Mouse (Mus musculus) limb, embryonic 10.5 days (tissue): ENCODE data around the gene Mbd6. TPM values are rescaled to one million over a fixed set of nuclear protein-coding genes. Genes with fewer than 3 reads are reported as not detected.

Experiments used
- DNase-seq: peaks from one replicate; pipeline ENCODE4 v3.0.0-alpha.2; 2017; ENCODE audit warnings: low spot score
- H3K27ac ChIP-seq: fragments of 300-500 bp; sonication (generic); 2 replicates; pipeline ENCODE4 v1.5.1; 2016; ENCODE audit warnings: mild to moderate bottlenecking
- H3K27me3 ChIP-seq: fragments of 300-500 bp; sonication (generic); 2 replicates; pipeline ENCODE4 v1.6.1; 2016; ENCODE audit warnings: low read depth, mild to moderate bottlenecking; ENCODE audit not compliant: poor library complexity, severe bottlenecking
- H3K36me3 ChIP-seq: fragments of 300-500 bp; sonication (generic); 2 replicates; pipeline ENCODE4 v1.6.1; 2016; ENCODE audit warnings: mild to moderate bottlenecking, moderate library complexity
- H3K4me1 ChIP-seq: fragments of 300-500 bp; sonication (generic); 2 replicates; pipeline ENCODE4 v1.6.1; 2016
- H3K4me3 ChIP-seq: fragments of 300-500 bp; sonication (generic); 2 replicates; pipeline ENCODE4 v1.5.1; 2016; ENCODE audit warnings: mild to moderate bottlenecking, moderate library complexity
- H3K9me3 ChIP-seq: fragments of 300-500 bp; sonication (generic); replicated peaks from 2 replicates; pipeline ENCODE4 v1.6.1; 2016; ENCODE audit warnings: mild to moderate bottlenecking
- WGBS: fragments of 180-500 bp; shearing (Covaris S2); methylation state at CpG from one replicate; pipeline ENCODE4 v1.1.7; 2016; 5-methylcytosine and 5-hydroxymethylcytosine counted together
- polyA plus RNA-seq: library from polyadenylated mRNA; unstranded; fragments of >200 nt; fragmentation: Nextera tagmentation; extraction: Ambion mirVana; gene quantifications from 2 replicates; pipeline ENCODE4 v1.2.1, GENCODE M21; 2016

Mbd6 gene
- 16.7 and 18.8 TPM in 2 replicates for polyA plus RNA-seq

DNA sequence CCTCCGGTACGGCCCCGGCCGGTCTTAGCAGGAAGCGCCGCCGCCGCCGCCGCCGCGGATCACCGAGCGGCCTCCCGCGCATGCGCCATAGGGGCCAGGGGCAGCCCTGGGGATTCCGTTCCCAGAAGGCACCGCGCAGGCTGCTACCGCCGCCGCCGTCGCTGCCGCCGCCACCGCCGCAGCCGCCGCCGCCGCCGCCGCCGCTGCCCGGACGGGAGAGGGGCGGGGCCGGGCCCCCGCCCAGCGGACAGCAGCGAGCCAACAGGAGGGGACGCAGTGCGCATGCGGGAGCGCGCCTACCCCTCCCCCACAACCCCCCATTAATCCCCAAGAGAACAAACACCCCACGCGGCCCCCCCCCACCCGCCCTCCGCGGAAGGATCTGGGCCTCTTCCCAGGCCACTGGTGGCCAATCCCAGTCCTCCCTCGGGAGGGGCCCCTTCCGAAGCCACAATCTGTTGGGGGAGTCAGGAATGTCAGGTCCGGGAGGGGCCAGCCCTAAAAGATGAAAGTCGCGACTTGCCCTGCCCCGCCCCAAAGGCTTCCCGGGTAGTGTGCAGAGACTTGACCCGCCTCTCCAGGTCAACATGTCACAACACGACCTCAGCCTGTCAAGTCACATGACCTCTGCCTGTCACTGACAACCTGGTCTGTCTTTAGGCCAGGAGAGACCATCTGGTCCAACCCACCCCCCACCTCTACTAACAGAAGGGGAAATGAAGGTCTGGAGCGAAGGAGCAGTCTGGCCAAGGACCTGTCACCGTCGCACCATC is at the start of gene Mbd6:
Gene Mbd6 (minus strand): TSS at position 219 of the 773 bp plus-strand sequence.
- Histone ChIP-seq H3K36me3 (peaks cover 55% of the 10 kb centered on the region), H3K9me3 (no peaks in the 10 kb centered on the region), H3K27ac (peak within 1 kb of the TSS; percentile 95), H3K4me3 (peak within 1 kb of the TSS; percentile 75), H3K4me1 (peaks cover 71% of the 10 kb centered on the region), H3K27me3 (no peaks in the 10 kb centered on the region)
- peak; percentile 93 for DNase-seq
- under 1% methylated on average over 49 of the region's 65 CpGs for WGBS

DNA sequence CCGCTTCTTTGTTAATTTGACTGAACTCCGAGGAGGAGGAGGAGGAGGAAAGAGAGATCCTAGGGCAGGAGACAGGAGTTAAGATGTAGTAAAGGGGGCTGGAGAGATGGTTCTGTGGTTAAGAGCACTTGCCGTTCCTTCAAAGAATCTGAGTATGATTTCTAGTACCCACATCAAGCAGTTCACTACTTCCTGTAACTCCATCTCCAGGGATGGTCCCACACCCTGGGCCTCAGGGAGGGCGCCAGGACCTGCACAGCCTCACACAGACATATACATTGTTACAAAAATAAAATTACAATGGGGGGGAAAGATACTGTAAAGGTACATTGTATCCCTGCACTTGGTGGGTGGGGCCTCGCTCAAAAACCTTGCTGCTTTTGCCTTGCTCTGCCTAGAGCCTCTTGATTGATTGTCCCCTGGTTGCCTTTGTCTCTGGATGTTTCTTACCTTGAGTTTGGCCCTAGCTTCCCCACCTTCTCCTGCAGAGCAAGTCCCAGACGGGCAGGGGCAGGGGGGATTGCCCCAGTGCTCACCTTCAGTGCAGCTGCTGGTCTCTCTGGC is 48.8 kb upstream of the Mbd6 start:
- DNase-seq = no peak
- WGBS = 85% methylated on average over 6 of the region's 6 CpGs
- peaks cover 55% of the 10 kb centered on the region for H3K36me3 ChIP-seq

DNA sequence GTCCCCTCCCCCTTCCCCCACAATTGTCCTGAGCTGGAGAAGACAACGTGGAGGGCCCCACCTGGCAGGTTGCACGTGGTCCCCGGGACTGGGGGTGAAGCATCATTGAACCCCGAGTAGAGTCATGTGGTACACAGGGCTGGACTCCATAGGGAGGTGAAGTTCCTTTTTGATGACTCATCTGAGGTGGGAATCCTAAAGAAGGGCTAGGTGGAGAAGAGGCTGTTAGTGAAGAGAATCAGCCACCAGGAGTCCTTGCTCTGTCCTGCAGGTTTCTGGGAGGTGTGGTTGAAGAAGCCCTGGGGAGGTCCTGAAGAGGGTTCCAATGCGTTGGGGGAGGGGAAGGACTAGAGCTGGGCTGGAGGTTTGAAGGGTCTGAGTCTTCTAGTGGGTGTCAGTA is 48.1 kb upstream of the Mbd6 start:
- peaks cover 42% of the 10 kb centered on the region for H3K4me1 ChIP-seq
- DNase-seq = no peak
- no peak overlapping the region for H3K4me3 ChIP-seq
- WGBS = 79% methylated on average over 5 of the region's 5 CpGs
- no peaks in the 10 kb centered on the region for H3K9me3 ChIP-seq
- no peak overlapping the region for H3K27ac ChIP-seq
- peaks cover 26% of the 10 kb centered on the region for H3K27me3 ChIP-seq
- H3K36me3 ChIP-seq = peaks cover 62% of the 10 kb centered on the region

More for the DNA sequence above, 48.8 kb upstream of the Mbd6 start:
- H3K9me3 ChIP-seq = no peaks in the 10 kb centered on the region
- H3K27ac ChIP-seq = no peak overlapping the region
- peaks cover 23% of the 10 kb centered on the region for H3K27me3 ChIP-seq
- peaks cover 44% of the 10 kb centered on the region for H3K4me1 ChIP-seq
- H3K4me3 ChIP-seq = no peak overlapping the region

DNA sequence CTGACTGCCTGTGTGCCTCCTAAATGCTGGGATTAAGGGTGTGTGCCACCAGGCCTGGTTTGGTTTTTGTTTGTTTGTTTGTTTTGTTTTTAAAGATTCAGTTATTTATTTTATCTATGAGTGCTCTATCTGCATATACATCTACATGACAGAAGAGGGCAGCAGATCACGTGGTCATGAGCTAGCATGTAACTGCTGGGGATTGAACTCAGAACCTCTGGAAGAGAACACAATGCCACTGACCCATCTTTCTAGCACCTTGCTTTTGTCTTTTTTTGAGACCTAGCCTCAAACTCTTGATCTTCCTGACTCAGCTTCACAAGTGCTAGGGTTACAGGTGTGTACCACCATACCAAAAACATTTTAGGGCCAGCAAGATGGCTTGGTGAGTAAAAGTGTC is 46.5 kb upstream of the Mbd6 start:
- H3K9me3 ChIP-seq = no peaks in the 10 kb centered on the region
- H3K27ac ChIP-seq = no peak overlapping the region
- H3K36me3 ChIP-seq = peaks cover 79% of the 10 kb centered on the region
- peaks cover 31% of the 10 kb centered on the region for H3K4me1 ChIP-seq
- WGBS = 93% methylated on average over 1 of the region's 1 CpGs
- peaks cover 27% of the 10 kb centered on the region for H3K27me3 ChIP-seq
- DNase-seq = no peak
- H3K4me3 ChIP-seq = no peak overlapping the region

DNA sequence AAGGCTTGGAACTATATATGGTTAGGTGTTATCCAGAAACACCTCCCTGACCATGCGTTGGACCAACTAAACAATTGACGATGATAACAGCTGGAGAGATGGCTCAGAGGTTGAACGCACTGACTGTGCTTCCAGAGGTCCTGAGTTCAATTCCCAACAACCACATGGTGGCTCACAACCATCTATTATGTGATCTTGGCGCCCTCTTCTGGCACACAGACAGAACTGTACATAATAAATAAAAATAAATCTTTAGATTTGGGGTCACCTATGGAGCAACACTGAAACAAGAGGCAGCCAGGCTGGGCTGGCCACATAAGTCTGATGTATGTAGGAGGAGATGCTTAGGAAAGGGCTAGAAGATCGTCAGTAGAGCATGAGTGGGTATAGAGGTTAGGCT is 44.3 kb upstream of the Mbd6 start:
- DNase-seq = no peak
- peaks cover 93% of the 10 kb centered on the region for H3K36me3 ChIP-seq
- H3K4me3 ChIP-seq = no peak overlapping the region
- peaks cover 14% of the 10 kb centered on the region; the same call in 1 of the 2 replicates for H3K4me1 ChIP-seq
- 66% methylated on average over 5 of the region's 5 CpGs for WGBS
- H3K27ac ChIP-seq = no peak overlapping the region
- H3K27me3 ChIP-seq = peaks cover 43% of the 10 kb centered on the region
- H3K9me3 ChIP-seq = no peaks in the 10 kb centered on the region

DNA sequence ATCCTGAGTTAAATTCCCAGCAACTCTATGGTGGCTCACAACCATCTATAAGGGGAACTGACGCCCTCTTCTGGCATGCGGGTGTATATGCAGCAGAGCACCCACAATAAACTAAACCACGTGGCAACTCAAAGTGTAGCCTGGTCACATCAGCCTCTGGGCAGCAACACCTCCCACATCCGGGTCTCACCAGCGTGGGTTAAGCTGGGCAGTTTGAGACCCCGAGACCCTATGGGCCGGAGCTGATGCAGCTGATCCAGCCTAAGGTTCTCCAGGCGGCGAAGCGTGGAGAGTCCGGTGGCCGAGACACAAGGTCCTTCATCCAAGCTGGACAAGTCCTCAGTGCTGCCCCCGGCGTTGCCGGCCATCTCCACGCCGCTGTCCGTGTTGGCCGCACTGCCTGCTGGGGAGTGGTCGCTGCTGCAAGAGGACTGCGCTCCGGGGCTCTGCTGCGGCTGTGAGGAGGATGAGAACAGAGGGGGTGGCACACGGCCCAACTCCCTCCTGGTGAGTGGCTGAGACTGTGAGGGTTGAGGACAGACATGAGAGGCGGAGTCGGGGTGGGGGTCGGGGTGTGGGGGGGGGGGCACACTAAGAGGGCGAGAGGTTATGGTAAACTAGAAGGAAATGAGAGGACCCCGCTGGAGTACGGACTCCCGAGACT is 43.5 kb upstream of the Mbd6 start:
- H3K27me3 ChIP-seq = peaks cover 45% of the 10 kb centered on the region
- no peaks in the 10 kb centered on the region for H3K9me3 ChIP-seq
- peak overlapping the region; percentile 63; the same call in 1 of the 2 replicates for H3K27ac ChIP-seq
- peak; percentile 51 for DNase-seq
- H3K36me3 ChIP-seq = peaks cover 87% of the 10 kb centered on the region
- H3K4me1 ChIP-seq = peaks cover 14% of the 10 kb centered on the region; the same call in 1 of the 2 replicates
- WGBS = 31% methylated on average over 31 of the region's 31 CpGs
- H3K4me3 ChIP-seq = peak overlapping the region; percentile 36

DNA sequence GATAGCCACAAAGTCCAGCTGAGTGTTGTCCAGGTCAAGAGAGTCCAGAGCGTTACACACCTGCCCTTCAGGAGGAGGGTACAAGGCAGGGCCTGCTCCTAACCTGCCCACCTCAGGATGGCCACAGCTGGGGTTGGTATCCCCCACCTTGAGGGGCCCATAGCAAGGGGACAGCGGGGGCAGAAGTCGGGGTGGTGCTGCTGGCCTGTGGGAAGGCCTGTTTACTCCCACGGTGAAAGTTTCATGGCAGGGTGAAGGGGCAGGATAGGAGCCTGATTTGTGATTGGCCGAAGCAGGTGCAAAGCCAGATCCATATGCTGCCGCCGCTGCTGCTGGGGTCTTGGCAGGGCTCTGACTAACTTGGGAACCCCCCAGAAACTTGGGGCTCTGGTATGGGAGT is 41.4 kb upstream of the Mbd6 start:
- peaks cover 33% of the 10 kb centered on the region for H3K4me1 ChIP-seq
- H3K27me3 ChIP-seq = peaks cover 61% of the 10 kb centered on the region
- no peak overlapping the region for H3K4me3 ChIP-seq
- no peak overlapping the region for H3K27ac ChIP-seq
- DNase-seq = no peak
- no peaks in the 10 kb centered on the region for H3K9me3 ChIP-seq
- WGBS = 79% methylated on average over 7 of the region's 7 CpGs
- H3K36me3 ChIP-seq = peaks cover 67% of the 10 kb centered on the region

DNA sequence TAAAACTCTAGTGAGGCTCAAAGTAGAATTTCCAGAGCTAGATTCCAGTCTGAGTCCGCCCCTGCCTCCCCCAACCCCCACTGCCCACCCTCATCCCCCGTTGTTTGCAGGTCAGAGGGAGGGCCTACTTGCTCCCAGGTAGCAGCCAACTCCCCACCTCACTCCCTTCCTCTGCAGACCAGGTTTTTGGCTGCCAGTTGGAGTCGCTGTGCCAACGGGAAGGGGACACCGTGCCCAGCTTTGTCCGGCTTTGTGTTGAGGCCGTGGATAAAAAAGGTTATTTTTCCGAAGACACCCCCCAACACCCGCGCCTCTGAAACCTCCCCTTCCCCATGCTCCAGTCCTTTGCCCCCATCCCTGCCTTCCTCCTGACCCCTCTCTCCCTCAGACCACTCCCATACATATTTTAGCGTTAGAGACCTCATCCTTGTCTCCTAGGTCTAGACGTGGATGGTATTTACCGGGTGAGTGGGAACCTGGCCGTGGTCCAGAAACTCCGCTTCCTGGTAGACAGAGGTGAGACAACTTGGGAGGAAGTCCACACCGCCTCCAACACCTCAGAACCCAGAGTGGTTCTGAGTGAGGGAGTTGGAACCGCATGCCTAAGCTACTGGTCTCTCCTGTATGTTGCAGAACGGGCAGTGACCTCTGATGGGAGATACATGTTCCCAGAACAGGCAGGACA is 38.8 kb upstream of the Mbd6 start:
- H3K9me3 ChIP-seq = no peaks in the 10 kb centered on the region
- peaks cover 45% of the 10 kb centered on the region for H3K4me1 ChIP-seq
- no peak for DNase-seq
- 48% methylated on average over 18 of the region's 18 CpGs for WGBS
- H3K27me3 ChIP-seq = peaks cover 72% of the 10 kb centered on the region
- peaks cover 41% of the 10 kb centered on the region for H3K36me3 ChIP-seq
- H3K27ac ChIP-seq = no peak overlapping the region
- H3K4me3 ChIP-seq = peak overlapping the region; percentile 65

DNA sequence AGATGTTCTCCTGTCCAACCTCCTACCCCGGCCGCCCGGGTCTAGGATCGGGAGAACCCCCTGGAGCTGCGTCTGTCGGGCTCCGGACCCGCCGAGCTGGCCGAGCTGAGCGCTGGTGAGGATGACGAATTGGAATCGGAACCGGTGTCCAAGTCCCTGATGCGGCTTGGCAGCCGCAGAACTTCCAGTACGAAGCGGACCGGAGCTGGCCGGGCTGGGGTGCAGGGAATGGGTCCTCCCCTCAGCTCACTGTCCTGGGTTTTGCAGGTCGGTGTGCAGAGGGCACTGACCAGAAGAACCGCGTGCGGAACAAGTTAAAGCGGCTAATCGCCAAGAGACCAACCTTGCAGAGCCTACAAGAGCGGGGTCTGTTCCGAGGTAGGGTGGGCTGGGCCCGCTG is 38.0 kb upstream of the Mbd6 start:
- peak; percentile 64 for DNase-seq
- H3K9me3 ChIP-seq = no peaks in the 10 kb centered on the region
- peaks cover 43% of the 10 kb centered on the region for H3K4me1 ChIP-seq
- peaks cover 77% of the 10 kb centered on the region for H3K27me3 ChIP-seq
- H3K36me3 ChIP-seq = peaks cover 33% of the 10 kb centered on the region
- H3K27ac ChIP-seq = peak overlapping the region; percentile 82
- peak overlapping the region; percentile 65 for H3K4me3 ChIP-seq
- 4% methylated on average over 29 of the region's 29 CpGs for WGBS

DNA sequence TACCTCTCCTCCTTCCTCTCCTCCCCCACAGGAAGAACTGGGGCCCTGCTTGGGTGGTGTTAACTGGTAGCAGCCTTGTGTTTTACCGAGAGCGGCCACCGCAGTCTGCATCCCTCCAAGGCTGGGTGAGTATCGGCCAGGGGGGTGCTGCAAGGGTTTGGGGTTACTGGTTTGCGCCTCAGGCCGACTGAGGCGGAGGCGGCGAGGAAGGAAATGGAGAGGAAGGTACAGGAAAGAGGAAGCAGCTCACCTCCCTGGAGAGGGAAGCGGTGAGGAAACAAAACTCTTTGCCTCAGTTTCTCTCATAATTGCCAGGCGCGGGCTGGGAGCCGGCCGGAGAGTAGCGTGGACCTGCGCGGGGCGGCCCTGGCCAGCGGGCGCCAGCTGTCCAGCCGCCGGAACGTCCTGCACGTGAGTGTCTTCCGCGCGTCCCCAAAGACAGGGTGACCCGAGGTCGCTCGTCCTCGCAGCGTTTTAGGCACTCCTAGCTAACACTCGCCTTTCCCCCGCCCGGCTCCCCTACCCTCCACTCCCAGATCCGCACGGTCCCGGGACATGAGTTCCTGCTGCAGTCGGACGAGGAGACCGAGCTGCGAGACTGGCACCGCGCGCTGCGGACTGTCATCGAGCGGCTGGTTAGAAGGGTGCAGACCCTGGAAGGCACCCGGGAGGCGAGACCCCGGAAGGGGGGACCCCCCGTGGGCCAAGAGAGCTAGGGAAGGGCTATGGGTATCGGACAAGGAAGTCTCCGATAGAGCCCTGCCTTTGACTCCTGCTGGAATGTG is 37.4 kb upstream of the Mbd6 start:
- peaks cover 43% of the 10 kb centered on the region for H3K4me1 ChIP-seq
- DNase-seq = peak; percentile 73
- no peaks in the 10 kb centered on the region for H3K9me3 ChIP-seq
- H3K4me3 ChIP-seq = peak overlapping the region; percentile 65
- under 1% methylated on average over 54 of the region's 54 CpGs for WGBS
- H3K27me3 ChIP-seq = peaks cover 75% of the 10 kb centered on the region
- H3K27ac ChIP-seq = peak overlapping the region; percentile 82
- H3K36me3 ChIP-seq = peaks cover 27% of the 10 kb centered on the region

DNA sequence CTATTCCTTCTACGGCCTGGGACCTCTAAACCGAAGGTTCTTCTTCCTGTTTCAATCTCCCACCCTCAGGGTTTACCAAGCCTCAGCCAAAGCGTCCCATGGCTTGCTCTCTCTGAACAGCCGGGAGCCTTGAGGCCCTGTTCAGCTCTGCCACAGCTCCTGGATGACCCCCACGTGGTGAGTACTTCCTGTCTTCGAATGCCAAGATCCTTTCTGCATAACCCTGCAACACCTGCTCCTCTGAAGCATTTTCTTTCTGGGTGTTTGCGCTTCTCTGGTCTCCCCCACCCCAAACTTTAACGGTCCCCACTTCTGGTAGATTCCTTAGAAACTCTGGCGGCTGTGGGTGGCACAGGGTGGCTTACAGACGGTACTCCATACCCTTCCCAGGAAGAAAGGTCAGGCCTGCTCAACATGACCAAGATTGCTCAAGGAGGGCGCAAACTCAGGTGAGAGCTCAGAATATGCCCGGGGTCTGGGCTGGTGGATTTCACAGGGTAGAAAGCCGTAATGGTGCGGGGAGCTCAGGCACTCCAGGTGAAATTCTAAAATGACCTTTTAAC is 36.7 kb upstream of the Mbd6 start:
- WGBS = 22% methylated on average over 14 of the region's 14 CpGs
- DNase-seq = peak; percentile 49
- Histone ChIP-seq H3K4me1 (peaks cover 39% of the 10 kb centered on the region), H3K27me3 (peaks cover 75% of the 10 kb centered on the region), H3K27ac (peak overlapping the region; percentile 82), H3K9me3 (no peaks in the 10 kb centered on the region), H3K4me3 (peak overlapping the region; percentile 65), H3K36me3 (peaks cover 20% of the 10 kb centered on the region)

DNA sequence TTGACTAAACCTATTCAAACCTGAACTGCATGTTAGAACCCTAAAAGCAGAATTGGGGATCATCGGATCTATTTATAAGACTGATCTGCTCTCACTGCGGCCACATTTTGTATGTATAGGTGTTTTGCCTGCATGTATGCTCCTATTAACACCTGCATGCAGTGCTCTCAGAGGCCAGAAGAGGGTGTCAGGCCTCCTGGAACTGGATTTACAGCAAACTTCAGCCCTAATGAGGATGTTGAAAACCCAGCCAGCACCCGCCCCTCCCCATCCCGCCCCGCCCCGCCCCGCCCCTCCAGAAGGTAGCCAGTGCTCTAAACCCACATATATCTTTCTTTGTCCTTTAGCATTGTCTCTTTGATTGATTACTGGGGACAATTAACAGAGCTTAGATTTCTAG is 35.7 kb upstream of the Mbd6 start:
- Histone ChIP-seq H3K9me3 (no peaks in the 10 kb centered on the region), H3K4me1 (peaks cover 34% of the 10 kb centered on the region), H3K36me3 (peaks cover 10% of the 10 kb centered on the region; the same call in 1 of the 2 replicates), H3K4me3 (peak overlapping the region; percentile 14), H3K27me3 (peaks cover 65% of the 10 kb centered on the region), H3K27ac (peak overlapping the region; percentile 70; the same call in 1 of the 2 replicates)
- peak; percentile 73 for DNase-seq
- WGBS = 12% methylated on average over 7 of the region's 7 CpGs
